Mouse (Mus musculus): ENCODE measurements around the gene Qrfp.

Qrfp gene

GRCm38 (mm10) chr2:31769115-31769514 is 41.3 kb downstream of the Qrfp start:
- DNase-seq, result no peak

GRCm38 (mm10) chr2:31767815-31768214 is 42.6 kb downstream of the Qrfp start:
- DNase-seq, result no peak

- no peak for DNase-seq
Measured at GRCm38 (mm10) chr2:31767104-31767503, 43.3 kb downstream of the Qrfp start.

- DNase-seq, result no peak
Measured at GRCm38 (mm10) chr2:31763271-31763670, 47.1 kb downstream of the Qrfp start.

GRCm38 (mm10) chr2:31762853-31763252 is 47.5 kb downstream of the Qrfp start:
- DNase-seq, result no peak

- DNase-seq, result no peak
Measured at GRCm38 (mm10) chr2:31762155-31762554, 48.2 kb downstream of the Qrfp start.

- no peak for DNase-seq
Measured at GRCm38 (mm10) chr2:31761585-31761984, 48.8 kb downstream of the Qrfp start.

- DNase-seq, result no peak
Measured at GRCm38 (mm10) chr2:31761115-31761531, 49.3 kb downstream of the Qrfp start.

GRCm38 (mm10) chr2:31760486-31760885 is 49.9 kb downstream of the Qrfp start:
- DNase-seq, result no peak

- DNase-seq, result peak; percentile 31
Measured at GRCm38 (mm10) chr2:31759751-31760460, 50.5 kb downstream of the Qrfp start.

GRCm38 (mm10) chr2:31758966-31759365 is 51.4 kb downstream of the Qrfp start:
- DNase-seq, result no peak

GRCm38 (mm10) chr2:31757472-31757871 is 52.9 kb downstream of the Qrfp start:
- DNase-seq, result no peak
